Mouse (Mus musculus) megakaryocyte, embryonic 14.5 days (primary cell): ENCODE data around the gene Ppp1r10.

Source experiments
- FLI1 ChIP-seq: IDR thresholded peaks from 2 replicates; pipeline ENCODE4 v1.6.1; 2012; ENCODE audit warnings: low read length, inconsistent platforms, mixed read lengths
- GATA1 ChIP-seq: IDR thresholded peaks from 3 replicates; pipeline ENCODE4 v1.6.1; 2012; ENCODE audit warnings: mixed read lengths, low read length, inconsistent platforms, borderline replicate concordance

GRCm38 (mm10) chr17:35909919-35910369 is 6.3 kb upstream of the Ppp1r10 start, which contains the start of gene Atat1:
- TF ChIP-seq GATA1 (no peak), FLI1 (no peak)
